ENCODE assay signal across 8 mouse cellular contexts in genomic region chr8:95833435-95833984, GRCm38 (mm10). TPM values are rescaled to one million over a fixed set of nuclear protein-coding genes. Genes with fewer than 3 reads are reported as not detected.
DNase-seq lines count a peak whose midpoint lies in the region; ATAC-seq lines count a peak whose summit lies in the region.

No protein-coding gene starts in this region.

- H3K27me3 ChIP-seq in hindbrain, embryonic 15.5 days, result no peaks in the 10 kb centered on the region
- H3K27me3 ChIP-seq in liver, embryonic 12.5 days (replicated peaks), result no peaks in the 10 kb centered on the region
- no peaks in the 10 kb centered on the region for H3K27me3 ChIP-seq in stomach, embryonic 15.5 days (replicated peaks)

- peaks cover 13% of the 10 kb centered on the region for H3K4me1 ChIP-seq in hindbrain, embryonic 15.5 days (replicated peaks)
- peaks cover 25% of the 10 kb centered on the region for H3K4me1 ChIP-seq in liver, embryonic 12.5 days
- peaks cover 4% of the 10 kb centered on the region; the same call in 1 of the 2 replicates for H3K4me1 ChIP-seq in stomach, embryonic 15.5 days

- 0 out of 2 replicates have a peak, but pooled peaks cover 10% of the 10 kb centered on the region for H3K36me3 ChIP-seq in hindbrain, embryonic 15.5 days
- H3K36me3 ChIP-seq in liver, embryonic 12.5 days, result 0 out of 2 replicates have a peak, but pooled peaks cover 12% of the 10 kb centered on the region
- no peaks in the 10 kb centered on the region for H3K36me3 ChIP-seq in stomach, embryonic 15.5 days

- H3K4me2 ChIP-seq in hindbrain, embryonic 15.5 days, result peak overlapping the region; percentile 54
- peak overlapping the region; percentile 68 for H3K4me2 ChIP-seq in liver, embryonic 12.5 days
- peak overlapping the region; percentile 49 for H3K4me2 ChIP-seq in stomach, embryonic 15.5 days

- 1% methylated on average over 16 of the region's 16 CpGs for WGBS in hindbrain, embryonic 15.5 days
- under 1% methylated on average over 16 of the region's 16 CpGs for WGBS in liver, embryonic 12.5 days (ENCODE audit: insufficient replicate concordance)
- WGBS in stomach, embryonic 15.5 days, result under 1% methylated on average over 16 of the region's 16 CpGs

- H3K9me3 ChIP-seq in hindbrain, embryonic 15.5 days, result no peaks in the 10 kb centered on the region
- no peaks in the 10 kb centered on the region for H3K9me3 ChIP-seq in liver, embryonic 12.5 days (replicated peaks)
- H3K9me3 ChIP-seq in stomach, embryonic 15.5 days, result no peaks in the 10 kb centered on the region

- H3K27ac ChIP-seq in hindbrain, embryonic 15.5 days (replicated peaks), result no peak overlapping the region
- H3K27ac ChIP-seq in liver, embryonic 12.5 days, result peak overlapping the region; percentile 71
- H3K27ac ChIP-seq in stomach, embryonic 15.5 days, result no peak overlapping the region

- ATAC-seq in hindbrain, embryonic 15.5 days (ENCODE audit: low FRiP score, low read depth), result peak; percentile 67
- peak; percentile 84 for ATAC-seq in liver, embryonic 12.5 days
- peak; percentile 75 for ATAC-seq in stomach, embryonic 15.5 days (ENCODE audit: insufficient read depth, low FRiP score, low read depth)

- peak overlapping the region; percentile 29 for H3K4me3 ChIP-seq in hindbrain, embryonic 15.5 days
- peak overlapping the region; percentile 38 for H3K4me3 ChIP-seq in liver, embryonic 12.5 days
- H3K4me3 ChIP-seq in stomach, embryonic 15.5 days (replicated peaks), result peak overlapping the region; percentile 20

- peak overlapping the region; percentile 7 for H3K9ac ChIP-seq in hindbrain, embryonic 15.5 days
- H3K9ac ChIP-seq in liver, embryonic 12.5 days, result peak overlapping the region; percentile 62
- H3K9ac ChIP-seq in stomach, embryonic 15.5 days, result no peak overlapping the region

- peak; percentile 30 for DNase-seq in adrenal gland, adult 2 months
- DNase-seq in adrenal gland, postnatal 14 days, result no peak
- peak; percentile 93 for DNase-seq in embryo, embryonic 10 days (ENCODE audit: low spot score)
- DNase-seq in thymus, postnatal 4 days, result no peak
- DNase-seq in adrenal gland, postnatal 25 days, result no peak

RNA-seq across cellular contexts. Expression of gene Sap18b, which starts 8.4 kb away (rescaled TPM):
- total RNA-seq in adrenal gland, adult 2 months (2021), result 100 to 1,000 TPM; 178 to 183 TPM
- polyA plus RNA-seq in adrenal gland, adult 2 months (2012; rRNA removed), result 25.5 and 27.5 TPM in 2 replicates
- total RNA-seq in adrenal gland, postnatal 14 days (2021), result 188 and 211 TPM in 2 replicates
- 235 and 255 TPM in 2 replicates for polyA plus RNA-seq in hindbrain, embryonic 15.5 days (2015; fragmentation: Nextera tagmentation; extraction: Ambion mirVana)
- polyA plus RNA-seq in liver, embryonic 12.5 days (2016; fragmentation: Nextera tagmentation; extraction: Ambion mirVana), result 348 and 354 TPM in 2 replicates
- 346 and 356 TPM in 2 replicates for polyA plus RNA-seq in stomach, embryonic 15.5 days (2015; fragmentation: Nextera tagmentation; extraction: Ambion mirVana)
- 190 and 199 TPM in 2 replicates for total RNA-seq in adrenal gland, postnatal 25 days (2021)

RNA-seq across cellular contexts. Expression of gene Slc38a7, which starts 19.8 kb away (rescaled TPM):
- total RNA-seq in adrenal gland, adult 2 months (2021), result 10 to 100 TPM; 16.8 to 20.8 TPM
- 26.7 and 34.1 TPM in 2 replicates for polyA plus RNA-seq in adrenal gland, adult 2 months (2012; rRNA removed)
- total RNA-seq in adrenal gland, postnatal 14 days (2021), result 13.3 and 13.6 TPM in 2 replicates
- polyA plus RNA-seq in hindbrain, embryonic 15.5 days (2015; fragmentation: Nextera tagmentation; extraction: Ambion mirVana), result 25.0 and 26.1 TPM in 2 replicates
- polyA plus RNA-seq in liver, embryonic 12.5 days (2016; fragmentation: Nextera tagmentation; extraction: Ambion mirVana), result 9.7 and 10.3 TPM in 2 replicates
- 13.2 and 16.7 TPM in 2 replicates for polyA plus RNA-seq in stomach, embryonic 15.5 days (2015; fragmentation: Nextera tagmentation; extraction: Ambion mirVana)
- total RNA-seq in adrenal gland, postnatal 25 days (2021), result 25.6 and 29.4 TPM in 2 replicates

RNA-seq across cellular contexts. Expression of gene Cnot1, which starts 26.2 kb away (rescaled TPM):
- 100 to 1,000 TPM; 113 to 193 TPM for total RNA-seq in adrenal gland, adult 2 months (2021)
- polyA plus RNA-seq in adrenal gland, adult 2 months (2012; rRNA removed), result 27.6 and 52.4 TPM in 2 replicates
- 144 and 154 TPM in 2 replicates for total RNA-seq in adrenal gland, postnatal 14 days (2021)
- polyA plus RNA-seq in hindbrain, embryonic 15.5 days (2015; fragmentation: Nextera tagmentation; extraction: Ambion mirVana), result 37.3 and 39.2 TPM in 2 replicates
- polyA plus RNA-seq in liver, embryonic 12.5 days (2016; fragmentation: Nextera tagmentation; extraction: Ambion mirVana), result 47.7 and 53.7 TPM in 2 replicates
- polyA plus RNA-seq in stomach, embryonic 15.5 days (2015; fragmentation: Nextera tagmentation; extraction: Ambion mirVana), result 51.8 and 60.3 TPM in 2 replicates
- 199 and 203 TPM in 2 replicates for total RNA-seq in adrenal gland, postnatal 25 days (2021)

RNA-seq across cellular contexts. Expression of gene Got2, which starts 54.8 kb away (rescaled TPM):
- total RNA-seq in adrenal gland, adult 2 months (2021), result 100 to 1,000 TPM; 131 to 140 TPM
- 105 and 111 TPM in 2 replicates for polyA plus RNA-seq in adrenal gland, adult 2 months (2012; rRNA removed)
- 99.6 and 129 TPM in 2 replicates for total RNA-seq in adrenal gland, postnatal 14 days (2021)
- 223 and 227 TPM in 2 replicates for polyA plus RNA-seq in hindbrain, embryonic 15.5 days (2015; fragmentation: Nextera tagmentation; extraction: Ambion mirVana)
- polyA plus RNA-seq in liver, embryonic 12.5 days (2016; fragmentation: Nextera tagmentation; extraction: Ambion mirVana), result 203 and 223 TPM in 2 replicates
- 162 and 173 TPM in 2 replicates for polyA plus RNA-seq in stomach, embryonic 15.5 days (2015; fragmentation: Nextera tagmentation; extraction: Ambion mirVana)
- 121 and 127 TPM in 2 replicates for total RNA-seq in adrenal gland, postnatal 25 days (2021)

Comparison
In these comparisons a context has a peak if more than half of its experiments do, and no peak if none do; other contexts are left out.
1. DNase-seq: peak in adrenal gland, adult 2 months (single experiment) and embryo, embryonic 10 days (single experiment); none in adrenal gland, postnatal 14 days (single experiment), thymus, postnatal 4 days (single experiment) and adrenal gland, postnatal 25 days (single experiment).
2. Peak in every context shown above with its lines, with median percentiles within 50 percentile points of each other: ATAC-seq, H3K4me2 ChIP-seq and H3K4me3 ChIP-seq.